Mouse (Mus musculus) kidney, postnatal 25 days (tissue): ENCODE results near the gene Akap13.

Experiments
- DNase-seq, 2 experiments: peaks; one replicate each; pipeline ENCODE4 v3.0.0; 2021; ENCODE audit warnings: mixed read lengths in 2 of 2

Gene Akap13

GRCm38 (mm10) chr7:75641415-75642177 lies 186.3 kb downstream of the Akap13 start:
- DNase-seq = no peak

GRCm38 (mm10) chr7:75642178-75642777 lies 186.9 kb downstream of the Akap13 start:
- peak; percentile 68 to 91 for DNase-seq

GRCm38 (mm10) chr7:75642846-75643563 lies 187.7 kb downstream of the Akap13 start:
- DNase-seq = no peak

DNA sequence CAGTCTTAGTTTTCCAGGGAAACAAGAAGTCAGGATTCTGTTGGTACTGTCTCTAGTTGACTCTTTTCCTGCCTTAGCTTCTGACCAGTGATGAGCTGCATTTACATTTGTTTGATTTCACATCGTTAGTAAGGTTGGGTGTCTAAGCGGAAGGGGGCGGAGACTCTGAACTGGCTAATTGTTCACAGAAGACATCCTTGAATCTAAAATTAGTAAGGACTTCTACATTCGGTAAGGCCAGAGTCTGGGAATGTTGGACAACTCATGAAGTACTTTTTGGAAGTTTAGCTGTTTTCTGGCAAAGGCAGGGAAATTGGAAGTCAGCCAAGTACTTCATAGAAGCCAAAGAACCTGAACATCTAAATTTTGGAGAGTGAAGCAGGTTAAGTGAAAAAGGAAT lies 188.7 kb downstream of the Akap13 start:
- DNase-seq = peak; percentile 70 to 75

DNA sequence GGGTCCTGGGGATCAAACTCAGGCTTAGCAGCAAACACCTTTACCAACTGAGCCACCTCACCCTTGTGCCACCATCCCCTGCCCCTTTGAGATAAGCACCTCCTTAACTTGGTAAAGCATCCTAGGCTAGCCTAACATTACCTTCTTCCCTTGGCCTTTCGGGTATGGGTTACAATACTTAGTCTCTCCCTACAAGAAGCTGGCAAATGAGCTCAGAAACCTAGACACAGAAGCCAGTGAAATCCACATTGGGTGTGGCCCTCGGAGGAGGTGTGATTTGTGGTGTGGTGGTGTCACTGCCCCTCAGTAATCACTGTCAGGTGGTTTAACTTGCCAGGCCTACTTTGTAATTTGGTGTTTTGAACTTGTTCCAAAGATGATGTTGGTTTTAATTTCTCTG lies 189.3 kb downstream of the Akap13 start:
- DNase-seq = no peak

DNA sequence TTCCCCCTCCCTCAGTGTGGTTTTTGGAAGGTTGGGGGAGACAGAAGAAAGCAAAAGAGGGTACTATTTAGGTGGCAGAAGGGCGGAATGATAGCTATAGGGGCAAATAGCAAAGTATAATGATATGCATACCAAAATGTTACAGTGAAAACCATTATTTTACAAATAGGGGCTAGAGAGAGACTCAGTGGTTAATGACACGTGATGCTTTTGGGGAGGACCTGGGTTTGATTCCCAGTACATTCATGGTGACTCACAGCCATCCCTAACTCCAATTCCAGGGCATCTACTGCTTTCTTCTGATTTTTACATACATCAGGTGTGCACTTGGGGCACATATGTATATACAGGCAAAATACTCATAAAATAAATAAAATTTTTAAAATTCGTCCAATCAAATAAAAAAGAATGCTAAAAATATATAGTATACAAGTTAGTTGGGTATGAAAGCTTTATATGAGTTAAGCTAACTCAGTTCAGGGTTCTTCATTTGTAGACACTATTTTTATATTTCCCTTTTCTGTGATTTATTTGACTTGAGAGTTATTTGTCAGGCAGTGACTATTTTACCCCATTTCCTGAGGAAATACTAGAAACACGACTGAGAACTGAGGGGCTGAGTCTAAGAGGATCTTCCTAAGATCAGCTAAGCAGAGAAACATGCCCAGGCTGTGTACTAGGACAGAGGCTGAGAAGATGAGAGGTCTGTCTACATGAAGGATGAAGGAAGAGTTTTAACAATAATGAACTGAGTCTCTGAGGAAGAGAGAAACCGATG lies 190.0 kb downstream of the Akap13 start:
- DNase-seq = peak in 1 of 2 experiments; percentile 22

- no peak for DNase-seq
Observed at GRCm38 (mm10) chr7:75648051-75648450, 192.7 kb downstream of the Akap13 start.

- peak; percentile 45 to 63 for DNase-seq
Observed at GRCm38 (mm10) chr7:75648961-75649360, 193.6 kb downstream of the Akap13 start.

DNA sequence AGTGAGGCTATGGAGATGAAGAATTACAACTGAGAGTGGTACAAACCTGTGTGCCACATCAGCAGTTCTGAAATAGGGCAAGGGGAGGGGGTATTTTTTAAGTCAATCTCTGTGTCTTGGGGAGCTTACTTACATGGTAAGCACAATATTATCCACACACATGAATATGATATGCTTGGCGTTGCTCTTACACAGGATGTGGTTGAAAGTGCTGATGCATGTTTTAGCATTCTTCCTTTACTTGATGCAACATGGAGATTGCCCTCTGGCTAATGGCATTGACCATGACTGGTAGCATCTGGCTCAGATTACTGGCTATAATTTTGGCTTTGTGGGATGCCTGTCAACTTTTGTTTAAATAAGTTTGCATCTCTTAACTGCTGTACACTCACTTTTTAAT lies 194.6 kb downstream of the Akap13 start:
- no peak for DNase-seq

GRCm38 (mm10) chr7:75653684-75654317 lies 198.5 kb downstream of the Akap13 start:
- no peak for DNase-seq

GRCm38 (mm10) chr7:75655180-75656074 lies 200.1 kb downstream of the Akap13 start:
- no peak for DNase-seq

DNA sequence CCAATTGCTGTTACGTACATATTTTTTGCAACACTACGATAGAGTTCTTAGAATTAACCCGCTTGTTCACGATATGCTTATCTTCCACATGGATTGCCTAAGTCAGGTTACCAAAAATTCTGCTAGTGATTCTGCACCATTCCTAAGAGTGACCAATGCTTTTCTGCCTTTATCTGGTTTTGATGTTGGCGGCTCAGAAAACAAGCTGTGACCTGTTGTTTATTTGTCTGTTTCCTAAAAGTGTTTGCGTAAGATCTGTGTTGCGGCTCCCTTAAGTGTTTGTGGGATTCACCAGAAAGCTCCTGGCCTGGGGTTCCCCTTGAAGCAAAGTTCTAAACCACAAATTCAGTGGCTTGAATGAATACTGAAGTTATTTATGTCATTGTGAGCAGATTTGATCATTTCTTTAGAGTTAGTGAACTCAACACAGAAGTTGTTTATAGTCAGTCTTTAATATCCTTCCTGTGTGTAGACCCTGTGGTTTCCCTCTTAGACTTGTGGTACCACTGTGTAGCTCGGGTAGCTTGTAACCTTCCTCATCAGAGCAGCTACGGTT lies 201.0 kb downstream of the Akap13 start:
- no peak for DNase-seq

DNA sequence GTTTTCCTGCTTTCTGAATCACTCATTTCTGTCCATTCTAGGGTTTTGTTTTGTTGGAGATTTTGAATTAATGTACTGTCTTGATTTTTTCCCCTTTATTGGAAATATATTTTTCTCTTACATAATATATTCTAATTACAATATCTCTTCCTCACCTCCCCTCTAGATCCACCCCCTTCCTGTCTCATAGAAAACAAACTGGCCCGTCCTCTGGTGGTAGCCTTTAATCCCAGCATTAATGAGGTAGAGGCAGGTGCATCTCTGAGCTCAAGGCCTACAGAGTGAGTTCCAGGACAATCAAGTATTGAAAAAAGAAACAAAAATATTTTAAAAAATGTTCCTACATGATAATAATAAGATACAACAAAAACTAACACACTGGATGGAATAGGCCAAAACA lies 201.6 kb downstream of the Akap13 start:
- DNase-seq = no peak

DNA sequence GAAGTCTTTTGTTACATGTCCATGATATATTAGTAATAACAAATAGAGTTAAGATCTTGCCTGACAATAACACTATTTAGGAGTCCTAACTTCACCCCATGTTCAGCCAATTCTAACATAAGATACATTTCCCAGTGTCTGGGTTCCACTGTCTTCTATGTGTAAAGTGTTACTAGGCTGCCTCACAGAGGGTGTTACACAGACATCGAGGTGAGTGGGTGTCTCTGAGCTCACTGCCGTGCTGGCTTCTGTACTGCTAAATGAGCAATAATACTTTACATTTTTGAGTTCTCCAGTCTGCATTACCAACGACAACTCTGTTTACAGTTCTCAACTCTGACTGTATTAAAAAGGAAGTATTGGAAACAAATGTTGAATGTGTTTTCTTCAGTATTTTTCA lies 209.1 kb downstream of the Akap13 start:
- DNase-seq = no peak

DNA sequence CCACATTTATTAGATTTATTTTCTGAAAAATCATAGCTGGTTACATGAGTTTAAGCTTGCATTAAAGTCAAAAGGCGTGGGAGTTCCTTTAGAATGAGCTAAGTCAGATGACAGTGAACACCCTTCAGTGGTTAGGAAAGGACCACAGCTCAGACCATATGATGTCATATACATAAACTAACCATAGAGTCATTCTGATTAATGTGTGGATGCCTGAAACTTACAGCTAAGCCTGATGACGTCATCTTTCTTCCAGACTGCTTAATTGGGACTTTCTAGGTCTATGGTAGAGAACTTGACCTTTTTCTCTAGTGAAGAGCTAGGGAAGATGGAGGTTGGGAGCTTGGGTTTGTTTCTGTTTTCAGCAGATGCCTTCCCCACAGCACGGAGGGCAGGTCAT lies 211.6 kb downstream of the Akap13 start:
- no peak for DNase-seq

- DNase-seq = no peak
Observed at GRCm38 (mm10) chr7:75667531-75667930, 212.2 kb downstream of the Akap13 start.

DNA sequence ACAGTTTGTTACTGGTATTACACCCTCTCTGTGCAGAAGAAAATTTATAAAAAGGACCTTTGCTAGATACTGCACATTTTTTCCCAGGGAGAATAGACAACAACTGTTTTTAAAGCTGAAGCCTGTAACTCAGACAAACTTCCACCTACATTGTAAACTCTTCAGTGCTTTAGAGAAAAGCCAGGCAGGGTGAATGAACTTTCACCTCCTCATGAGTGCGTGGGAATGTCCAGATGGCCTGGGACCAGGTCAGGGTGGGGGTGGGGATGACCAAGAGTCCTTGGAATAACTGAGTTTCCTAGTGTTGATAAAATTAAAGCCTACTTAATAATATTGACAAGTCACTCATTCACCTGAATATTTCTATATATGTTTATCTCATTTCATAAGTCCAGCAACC lies 213.1 kb downstream of the Akap13 start:
- DNase-seq = no peak

DNA sequence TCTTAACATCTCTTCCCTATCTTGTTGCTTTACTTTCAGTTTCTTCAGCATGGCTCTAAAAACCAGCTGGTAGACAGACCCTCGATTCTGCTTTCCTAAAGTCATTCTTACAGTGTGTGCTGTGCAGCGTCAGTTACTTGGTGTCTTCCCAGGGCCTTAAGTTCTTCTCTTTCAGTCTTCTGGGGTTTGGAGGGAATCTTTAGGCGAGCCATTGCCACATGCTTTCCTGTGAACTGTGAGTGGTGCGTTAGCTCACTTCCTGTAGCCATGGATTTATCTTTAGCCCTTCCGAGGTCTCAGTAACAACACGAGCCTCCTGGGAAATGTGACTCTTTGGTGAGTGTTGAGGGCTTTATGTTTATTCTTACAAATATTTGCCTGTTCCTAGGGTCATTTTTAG lies 214.1 kb downstream of the Akap13 start:
- no peak for DNase-seq

- no peak for DNase-seq
Observed at GRCm38 (mm10) chr7:75679631-75680030, 224.3 kb downstream of the Akap13 start.

GRCm38 (mm10) chr7:75682901-75683300 lies 227.6 kb downstream of the Akap13 start:
- DNase-seq = no peak

DNA sequence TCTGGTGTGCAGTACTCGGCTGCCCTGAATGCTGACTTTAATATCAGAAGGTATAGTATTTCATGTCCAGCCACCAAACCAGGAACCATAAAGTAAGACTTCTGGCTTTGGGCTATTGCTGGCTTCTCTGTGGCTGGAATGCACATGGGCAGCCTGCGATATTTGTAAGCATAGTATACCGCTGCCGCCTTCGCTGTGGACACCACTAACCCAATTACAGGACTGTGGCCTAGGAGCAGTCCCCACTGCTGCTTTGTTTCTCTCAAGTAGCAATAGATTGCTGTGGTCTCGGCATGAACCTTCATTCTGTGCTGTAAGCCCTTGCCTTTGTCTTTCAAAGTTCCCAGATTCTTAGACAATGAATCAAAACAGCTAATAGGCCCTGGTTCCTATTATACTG lies 228.1 kb downstream of the Akap13 start:
- no peak for DNase-seq
